Mouse (Mus musculus) stomach, embryonic 14.5 days (tissue): Measurements from ENCODE around the gene Prkar2b. TPM values are rescaled to one million over a fixed set of nuclear protein-coding genes. Genes with fewer than 3 reads are reported as not detected.

Experiments used
- ATAC-seq: fragments of 200-750 bp; cut with Nextera tagmentation; 2 replicates; pipeline ENCODE4 v1.8.0; 2017; ENCODE audit warnings: low read depth, moderate TSS enrichment; ENCODE audit not compliant: insufficient number of reproducible peaks, insufficient read depth, low FRiP score
- H3K27ac ChIP-seq: fragments of 300-500 bp; sonication (generic); 2 replicates; pipeline ENCODE4 v1.5.1; 2014; ENCODE audit warnings: mild to moderate bottlenecking, low read length, moderate library complexity, mixed read lengths
- H3K27me3 ChIP-seq: fragments of 300-500 bp; sonication (generic); 2 replicates; pipeline ENCODE4 v1.6.1; 2014; ENCODE audit warnings: low read length, control low read depth, mixed read lengths; ENCODE audit not compliant: control insufficient read depth, insufficient read depth
- H3K36me3 ChIP-seq: fragments of 300-500 bp; sonication (generic); 2 replicates; pipeline ENCODE4 v1.6.1; 2014; ENCODE audit warnings: mild to moderate bottlenecking, control low read depth, low read length, moderate library complexity, mixed read lengths; ENCODE audit not compliant: control insufficient read depth, insufficient read depth
- H3K4me1 ChIP-seq: fragments of 300-500 bp; sonication (generic); 2 replicates; pipeline ENCODE4 v1.6.1; 2014; ENCODE audit warnings: low read length, control low read depth, mixed read lengths; ENCODE audit not compliant: control insufficient read depth, insufficient read depth
- H3K4me2 ChIP-seq: fragments of 300-500 bp; sonication (generic); replicated peaks from 2 replicates; pipeline ENCODE4 v1.6.1; 2014; ENCODE audit warnings: low read depth, low read length, control low read depth
- H3K4me3 ChIP-seq: fragments of 300-500 bp; sonication (generic); 2 replicates; pipeline ENCODE4 v1.5.1; 2014; ENCODE audit warnings: low read depth, low read length, control low read depth
- H3K9ac ChIP-seq: fragments of 300-500 bp; sonication (generic); replicated peaks from 2 replicates; pipeline ENCODE4 v1.6.1; 2014; ENCODE audit warnings: low read depth, mild to moderate bottlenecking, control low read depth, low read length, moderate library complexity, mixed read lengths
- H3K9me3 ChIP-seq: fragments of 300-500 bp; sonication (generic); 2 replicates; pipeline ENCODE4 v1.6.1; 2016; ENCODE audit warnings: low read depth, low read length, control low read depth; ENCODE audit not compliant: control insufficient read depth
- WGBS: fragments of 180-500 bp; shearing (Covaris S2); extraction: QIAGEN DNeasy Blood & Tissue Kit; methylation state at CpG from one replicate; pipeline ENCODE4 v1.1.7; 2014; 5-methylcytosine and 5-hydroxymethylcytosine counted together
- polyA plus RNA-seq: library from polyadenylated mRNA; unstranded; fragments of >200 nt; fragmentation: Nextera tagmentation; extraction: Ambion mirVana; gene quantifications from 2 replicates; pipeline ENCODE4 v1.2.1, GENCODE M21; 2014

Gene Prkar2b
- polyA plus RNA-seq, 1 experiment from 2014 or later: 34.0 TPM

DNA sequence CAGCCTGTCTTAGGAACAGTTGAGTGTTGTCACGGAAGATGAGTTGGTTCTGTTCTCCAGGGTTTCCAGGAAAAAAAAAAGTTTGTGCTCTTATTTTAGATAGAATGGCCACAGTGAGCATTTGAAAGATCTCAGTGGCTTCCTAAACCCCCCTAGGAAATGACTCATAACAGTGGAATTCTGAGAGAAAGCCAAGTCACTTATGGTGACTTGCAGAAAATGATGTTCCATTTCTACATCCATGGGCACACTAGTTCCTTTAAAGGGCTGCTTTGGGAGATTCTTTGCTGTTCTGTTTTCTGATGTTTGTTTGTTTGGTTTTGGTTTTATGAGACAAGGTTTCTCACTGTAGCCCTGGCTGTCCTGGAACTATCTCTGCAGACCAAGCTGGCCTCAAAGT, 34.1 kb upstream of the Prkar2b start:
- 82% methylated on average over 1 of the region's 1 CpGs for WGBS
- no peak for ATAC-seq
- no peak overlapping the region for H3K27ac ChIP-seq
- H3K4me1 ChIP-seq: no peaks in the 10 kb centered on the region
- H3K4me2 ChIP-seq: no peak overlapping the region
- H3K36me3 ChIP-seq: no peaks in the 10 kb centered on the region
- no peak overlapping the region for H3K4me3 ChIP-seq
- H3K27me3 ChIP-seq: no peaks in the 10 kb centered on the region
- no peak overlapping the region for H3K9ac ChIP-seq
- H3K9me3 ChIP-seq: no peaks in the 10 kb centered on the region

DNA sequence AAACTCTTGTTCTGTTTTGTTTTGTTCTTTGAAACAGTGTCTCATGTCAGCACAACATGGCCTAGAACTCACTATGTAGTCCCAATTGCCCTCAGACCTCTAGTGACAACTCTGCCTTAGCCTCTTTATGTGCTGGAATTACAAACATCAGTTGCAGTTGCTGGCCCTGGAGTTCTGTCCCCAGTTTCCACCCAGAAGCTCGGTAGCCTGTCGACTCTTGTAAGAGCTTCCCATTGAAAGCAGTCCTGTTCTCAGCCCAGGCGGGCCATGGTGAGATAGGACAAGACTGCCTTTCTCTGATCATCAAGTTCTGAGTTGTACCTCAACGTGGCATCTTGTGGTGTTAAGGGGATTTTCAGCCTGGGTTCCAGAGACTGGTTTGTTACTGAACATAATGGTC, 31.4 kb upstream of the Prkar2b start:
- no peak overlapping the region for H3K4me2 ChIP-seq
- WGBS: 89% methylated on average over 4 of the region's 4 CpGs
- no peak overlapping the region for H3K9ac ChIP-seq
- H3K9me3 ChIP-seq: no peaks in the 10 kb centered on the region
- H3K36me3 ChIP-seq: no peaks in the 10 kb centered on the region
- H3K27me3 ChIP-seq: no peaks in the 10 kb centered on the region
- H3K27ac ChIP-seq: no peak overlapping the region
- H3K4me1 ChIP-seq: no peaks in the 10 kb centered on the region
- no peak overlapping the region for H3K4me3 ChIP-seq
- ATAC-seq: no peak

DNA sequence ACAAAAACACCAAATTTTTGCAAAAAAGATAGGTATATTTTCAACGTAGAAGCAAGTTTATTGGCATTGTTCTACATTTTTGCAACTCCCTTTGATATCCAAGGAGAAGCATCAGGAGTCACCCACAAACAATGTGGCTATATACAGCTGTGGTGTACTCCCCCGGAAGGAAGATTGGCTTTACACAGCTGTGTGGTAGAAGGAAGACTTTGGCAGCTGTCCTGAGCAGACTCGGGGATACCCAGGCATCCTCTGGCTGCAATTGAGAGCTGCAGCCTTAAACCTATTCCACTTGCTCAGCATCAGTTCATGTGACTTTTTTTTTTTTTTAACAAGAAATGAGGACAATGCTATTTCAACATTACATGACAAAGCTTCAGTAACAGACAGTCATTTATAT, 27.5 kb upstream of the Prkar2b start:
- ATAC-seq: no peak
- Histone ChIP-seq H3K27ac (no peak overlapping the region), H3K4me2 (no peak overlapping the region), H3K9me3 (no peaks in the 10 kb centered on the region), H3K36me3 (no peaks in the 10 kb centered on the region), H3K27me3 (no peaks in the 10 kb centered on the region), H3K9ac (no peak overlapping the region), H3K4me3 (no peak overlapping the region), H3K4me1 (no peaks in the 10 kb centered on the region)
- WGBS: 75% methylated on average over 3 of the region's 3 CpGs

DNA sequence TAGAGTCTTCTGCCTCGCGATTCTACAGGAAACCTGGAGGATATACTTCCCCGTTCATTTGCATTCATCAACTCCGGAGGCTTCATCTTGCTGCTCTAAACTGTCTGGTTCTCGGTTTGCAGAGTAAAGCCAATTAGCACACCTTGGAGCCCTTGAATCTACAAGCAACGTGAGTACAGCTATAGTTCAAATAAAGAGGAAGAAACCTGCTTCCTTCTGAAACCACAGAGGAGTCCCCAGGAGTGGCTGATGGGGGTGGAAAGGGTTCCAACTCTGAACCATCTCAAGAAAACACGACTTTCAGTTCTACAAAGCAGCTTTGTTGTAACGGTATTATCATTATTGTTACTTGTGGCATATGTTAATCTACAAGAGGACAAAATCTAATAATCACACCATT, 26.2 kb upstream of the Prkar2b start:
- ATAC-seq: no peak
- no peak overlapping the region for H3K9ac ChIP-seq
- WGBS: 70% methylated on average over 8 of the region's 8 CpGs
- H3K9me3 ChIP-seq: no peaks in the 10 kb centered on the region
- no peaks in the 10 kb centered on the region for H3K36me3 ChIP-seq
- H3K4me2 ChIP-seq: no peak overlapping the region
- H3K4me3 ChIP-seq: no peak overlapping the region
- H3K27ac ChIP-seq: no peak overlapping the region
- H3K27me3 ChIP-seq: no peaks in the 10 kb centered on the region
- H3K4me1 ChIP-seq: no peaks in the 10 kb centered on the region

DNA sequence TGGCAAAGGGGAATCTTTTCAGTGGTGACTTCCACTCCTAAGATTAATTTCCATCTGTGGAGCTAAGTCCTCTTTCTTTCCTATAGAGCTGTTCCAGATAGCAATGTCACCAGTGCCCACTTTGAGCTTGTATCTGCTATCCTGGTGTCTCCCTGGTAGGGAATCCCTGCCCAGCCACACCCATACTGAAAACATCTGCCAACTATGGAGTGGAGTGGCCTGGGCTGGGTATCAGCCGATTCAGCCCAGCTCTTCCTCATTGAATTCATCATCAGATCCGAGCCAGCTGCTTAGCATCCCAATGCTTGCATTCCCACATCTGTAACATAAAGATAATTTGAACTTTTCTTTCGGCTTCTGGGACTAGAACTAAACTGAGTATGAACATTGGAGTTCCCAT, 25.8 kb upstream of the Prkar2b start:
- no peaks in the 10 kb centered on the region for H3K4me1 ChIP-seq
- no peak for ATAC-seq
- H3K9me3 ChIP-seq: no peaks in the 10 kb centered on the region
- WGBS: 73% methylated on average over 3 of the region's 3 CpGs
- no peak overlapping the region for H3K9ac ChIP-seq
- no peaks in the 10 kb centered on the region for H3K36me3 ChIP-seq
- H3K27ac ChIP-seq: no peak overlapping the region
- no peak overlapping the region for H3K4me2 ChIP-seq
- H3K27me3 ChIP-seq: no peaks in the 10 kb centered on the region
- no peak overlapping the region for H3K4me3 ChIP-seq

DNA sequence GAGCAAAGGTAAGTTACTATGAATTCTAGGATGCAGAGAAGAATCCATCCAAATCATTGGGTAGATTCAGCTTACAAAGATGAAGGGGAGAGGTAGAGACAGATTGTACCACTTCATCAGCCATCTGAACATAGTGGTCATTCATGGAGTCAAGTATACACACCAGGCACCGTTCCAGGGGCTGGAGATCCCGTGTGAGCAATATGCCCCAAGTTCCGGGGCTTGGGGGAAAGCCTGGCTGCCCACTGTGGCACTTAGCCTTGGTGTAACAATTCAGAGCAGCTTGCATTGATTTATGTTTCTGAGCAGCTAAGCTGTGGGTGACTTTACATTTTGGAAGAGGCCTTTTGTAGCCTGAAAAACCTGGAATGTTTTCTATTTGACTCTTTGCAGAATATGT, 24.8 kb upstream of the Prkar2b start:
- Histone ChIP-seq H3K27ac (no peak overlapping the region), H3K4me3 (no peak overlapping the region), H3K4me2 (no peak overlapping the region), H3K27me3 (no peaks in the 10 kb centered on the region), H3K4me1 (no peaks in the 10 kb centered on the region), H3K9ac (no peak overlapping the region), H3K9me3 (no peaks in the 10 kb centered on the region), H3K36me3 (no peaks in the 10 kb centered on the region)
- ATAC-seq: no peak
- WGBS: 73% methylated on average over 3 of the region's 3 CpGs

DNA sequence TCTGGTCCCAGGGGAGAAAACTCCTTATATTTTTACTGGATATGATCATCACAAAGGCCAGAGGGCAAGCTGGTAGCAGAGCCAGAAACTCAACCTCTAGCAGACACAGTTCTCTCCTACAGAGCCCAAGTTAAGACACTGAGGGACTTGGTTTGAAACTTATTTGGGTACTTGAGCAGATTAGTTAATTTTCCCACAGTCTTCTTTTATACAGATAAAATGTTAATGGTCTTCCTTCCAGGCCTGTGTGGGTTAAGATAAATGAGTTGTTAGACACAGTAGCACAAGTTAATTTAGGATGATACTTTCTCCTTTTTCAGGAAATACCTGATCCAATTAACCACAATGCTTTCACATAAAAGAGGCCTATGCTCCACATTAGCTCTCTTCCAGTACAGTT, 24.1 kb upstream of the Prkar2b start:
- Histone ChIP-seq H3K4me3 (no peak overlapping the region), H3K27me3 (no peaks in the 10 kb centered on the region)
- no peak for ATAC-seq

DNA sequence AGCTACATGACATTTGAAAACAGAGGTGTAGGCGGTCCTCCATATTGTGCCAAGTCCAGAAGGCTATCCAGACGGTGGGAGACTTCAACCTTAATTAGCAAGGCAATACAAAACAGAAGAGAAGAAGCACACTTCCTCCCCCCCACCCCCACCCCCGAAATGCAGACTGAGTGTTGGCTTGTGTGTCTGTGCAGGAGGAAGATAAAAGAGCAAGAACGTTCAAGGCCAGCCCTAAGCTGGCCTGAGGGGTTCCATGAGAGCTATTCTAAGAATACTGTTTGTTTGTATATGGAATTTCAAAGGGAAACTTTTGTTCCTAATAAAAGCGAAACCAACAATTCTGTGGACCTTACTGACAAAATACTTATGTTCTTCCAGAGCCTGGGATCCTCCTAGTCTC, 23.5 kb upstream of the Prkar2b start:
- Histone ChIP-seq H3K4me1 (no peaks in the 10 kb centered on the region), H3K4me2 (no peak overlapping the region), H3K36me3 (no peaks in the 10 kb centered on the region), H3K27me3 (no peaks in the 10 kb centered on the region), H3K4me3 (no peak overlapping the region), H3K9ac (no peak overlapping the region), H3K9me3 (no peaks in the 10 kb centered on the region), H3K27ac (no peak overlapping the region)
- WGBS: 67% methylated on average over 5 of the region's 5 CpGs
- ATAC-seq: no peak

More for the DNA sequence above, 24.1 kb upstream of the Prkar2b start:
- Histone ChIP-seq H3K36me3 (no peaks in the 10 kb centered on the region), H3K27ac (no peak overlapping the region), H3K9ac (no peak overlapping the region), H3K4me2 (no peak overlapping the region), H3K4me1 (no peaks in the 10 kb centered on the region), H3K9me3 (no peaks in the 10 kb centered on the region)

DNA sequence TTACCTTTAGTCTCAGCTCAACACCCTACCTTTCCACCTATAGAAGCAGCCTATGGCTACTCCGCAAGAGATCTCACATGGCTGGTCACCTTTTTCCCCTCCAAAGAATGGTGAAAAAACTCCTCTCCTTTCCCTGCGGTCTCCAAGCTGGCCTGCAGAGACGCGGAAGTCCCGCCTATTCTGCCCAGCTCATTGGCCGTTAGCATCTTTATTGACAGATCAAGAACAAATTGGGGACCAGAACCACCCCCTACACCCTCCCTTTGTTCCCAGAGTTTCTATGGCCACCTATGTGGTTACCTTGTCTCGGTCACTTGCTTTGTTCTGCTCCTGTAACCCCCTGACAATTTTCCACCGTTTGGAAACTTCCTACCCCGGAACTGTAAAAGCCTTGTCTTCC, 19.6 kb upstream of the Prkar2b start:
- Histone ChIP-seq H3K4me1 (no peaks in the 10 kb centered on the region), H3K9ac (no peak overlapping the region), H3K4me2 (no peak overlapping the region), H3K27me3 (no peaks in the 10 kb centered on the region), H3K27ac (no peak overlapping the region), H3K9me3 (no peaks in the 10 kb centered on the region), H3K4me3 (no peak overlapping the region), H3K36me3 (no peaks in the 10 kb centered on the region)
- 81% methylated on average over 9 of the region's 9 CpGs for WGBS
- no peak for ATAC-seq
